Mouse (Mus musculus): ENCODE data around the gene Fgfr2. TPM values are rescaled to one million over a fixed set of nuclear protein-coding genes. Genes with fewer than 3 reads are reported as not detected.

The Fgfr2 gene
- polyA plus RNA-seq, 1 experiment: 3.0 TPM

DNA sequence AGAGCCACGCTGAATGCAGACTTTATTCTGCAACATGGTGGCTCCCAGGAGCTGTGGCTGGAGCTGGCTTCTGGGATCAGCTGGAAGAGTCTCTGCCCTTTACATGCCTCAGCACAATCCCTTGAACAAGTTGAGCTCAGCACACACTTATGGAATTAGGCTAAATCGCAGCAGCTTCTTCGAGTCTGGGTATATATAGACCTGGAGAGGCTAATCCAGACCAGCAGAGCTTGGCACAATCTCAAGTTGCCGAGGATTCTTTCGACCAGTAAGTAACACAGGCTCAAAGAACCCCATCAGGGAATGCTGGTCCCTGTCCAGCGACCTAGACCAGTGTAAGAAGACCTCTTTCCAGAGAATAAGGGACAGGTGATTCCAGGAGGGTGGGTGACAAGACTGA lies 341.3 kb downstream of the Fgfr2 start:
- H3K4me3 ChIP-seq (ENCODE audit: control insufficient read depth, low read depth, low read length): no peak overlapping the region
- H3K36me3 ChIP-seq (ENCODE audit: control insufficient read depth, insufficient read depth, low read length): no peaks in the 10 kb centered on the region

GRCm38 (mm10) chr7:132781130-132781814 lies 341.9 kb downstream of the Fgfr2 start:
- no peak overlapping the region for H3K27ac ChIP-seq (ENCODE audit: control insufficient read depth, insufficient read depth, low read depth, low read length)
- H3K36me3 ChIP-seq (ENCODE audit: control insufficient read depth, insufficient read depth, low read length): no peaks in the 10 kb centered on the region
- H3K4me1 ChIP-seq (ENCODE audit: control insufficient read depth, insufficient read depth, low read length): peaks cover 9% of the 10 kb centered on the region
- H3K4me3 ChIP-seq (ENCODE audit: control insufficient read depth, low read depth, low read length): no peak overlapping the region
- H3K27me3 ChIP-seq (ENCODE audit: control insufficient read depth, insufficient read depth, low read length): no peaks in the 10 kb centered on the region
- TF ChIP-seq CTCF (IDR thresholded peaks at IDR 0.05; ENCODE audit: control insufficient read depth, insufficient read depth, insufficient replicate concordance, low read depth, low read length): no peak
- TF ChIP-seq POLR2A (IDR thresholded peaks at IDR 0.05; ENCODE audit: control insufficient read depth, low read depth, low read length): no peak

More for the DNA sequence above, 341.3 kb downstream of the Fgfr2 start:
- H3K27ac ChIP-seq (ENCODE audit: control insufficient read depth, insufficient read depth, low read depth, low read length): no peak overlapping the region
- TF ChIP-seq POLR2A (IDR thresholded peaks at IDR 0.05; ENCODE audit: control insufficient read depth, low read depth, low read length): no peak
- TF ChIP-seq CTCF (IDR thresholded peaks at IDR 0.05; ENCODE audit: control insufficient read depth, insufficient read depth, insufficient replicate concordance, low read depth, low read length): no peak
- H3K4me1 ChIP-seq (ENCODE audit: control insufficient read depth, insufficient read depth, low read length): peaks cover 9% of the 10 kb centered on the region
- H3K27me3 ChIP-seq (ENCODE audit: control insufficient read depth, insufficient read depth, low read length): no peaks in the 10 kb centered on the region

DNA sequence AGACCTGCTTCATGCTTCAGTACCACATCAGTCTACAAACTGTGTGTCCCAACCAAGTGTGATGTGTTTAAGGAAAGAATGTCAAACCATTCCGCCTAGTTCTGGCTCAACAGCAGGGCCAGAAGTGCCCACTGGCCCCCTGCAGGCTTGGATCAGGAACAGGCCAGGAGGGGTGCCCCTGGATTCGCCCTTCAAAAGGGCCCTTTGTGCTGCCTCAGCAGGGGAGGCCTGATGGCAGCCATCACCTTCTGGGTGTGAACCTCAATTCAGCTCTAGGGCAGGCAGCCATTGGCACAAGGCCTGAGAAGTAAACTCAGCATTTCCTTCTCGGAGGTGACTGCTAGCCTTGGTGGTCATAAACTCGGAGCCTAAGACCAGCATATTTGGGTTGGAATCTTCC lies 342.5 kb downstream of the Fgfr2 start:
- TF ChIP-seq CTCF (IDR thresholded peaks at IDR 0.05; ENCODE audit: control insufficient read depth, insufficient read depth, insufficient replicate concordance, low read depth, low read length): no peak
- no peak for TF ChIP-seq POLR2A (IDR thresholded peaks at IDR 0.05; ENCODE audit: control insufficient read depth, low read depth, low read length)
- Histone ChIP-seq H3K4me1 (ENCODE audit: control insufficient read depth, insufficient read depth, low read length) (peaks cover 9% of the 10 kb centered on the region), H3K27ac (ENCODE audit: control insufficient read depth, insufficient read depth, low read depth, low read length) (no peak overlapping the region), H3K27me3 (ENCODE audit: control insufficient read depth, insufficient read depth, low read length) (no peaks in the 10 kb centered on the region), H3K4me3 (ENCODE audit: control insufficient read depth, low read depth, low read length) (no peak overlapping the region), H3K36me3 (ENCODE audit: control insufficient read depth, insufficient read depth, low read length) (no peaks in the 10 kb centered on the region)

DNA sequence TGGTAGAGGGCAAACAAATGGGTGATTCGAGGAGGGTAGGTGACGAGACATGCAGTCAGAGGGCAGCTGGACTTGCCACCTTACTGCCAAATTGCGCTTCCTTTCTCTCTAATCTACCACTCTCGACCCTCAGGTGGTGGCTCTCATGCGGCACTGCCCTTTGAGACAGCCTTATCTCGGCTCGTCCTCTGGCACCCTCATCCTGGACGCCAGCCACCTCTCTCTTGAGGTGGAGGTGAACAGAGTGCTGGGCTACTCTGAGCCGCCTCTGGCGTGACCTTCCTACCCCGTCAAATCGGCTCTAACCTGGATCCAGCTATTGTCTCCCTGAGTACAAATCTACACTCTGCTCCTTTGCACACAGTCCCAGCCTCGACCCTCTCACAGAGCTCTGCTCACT lies 344.5 kb downstream of the Fgfr2 start:
- H3K4me1 ChIP-seq (ENCODE audit: control insufficient read depth, insufficient read depth, low read length): peaks cover 9% of the 10 kb centered on the region
- H3K27me3 ChIP-seq (ENCODE audit: control insufficient read depth, insufficient read depth, low read length): no peaks in the 10 kb centered on the region
- no peak overlapping the region for H3K27ac ChIP-seq (ENCODE audit: control insufficient read depth, insufficient read depth, low read depth, low read length)
- no peak overlapping the region for H3K4me3 ChIP-seq (ENCODE audit: control insufficient read depth, low read depth, low read length)
- no peaks in the 10 kb centered on the region for H3K36me3 ChIP-seq (ENCODE audit: control insufficient read depth, insufficient read depth, low read length)
- TF ChIP-seq CTCF (IDR thresholded peaks at IDR 0.05; ENCODE audit: control insufficient read depth, insufficient read depth, insufficient replicate concordance, low read depth, low read length): no peak
- no peak for TF ChIP-seq POLR2A (IDR thresholded peaks at IDR 0.05; ENCODE audit: control insufficient read depth, low read depth, low read length)

GRCm38 (mm10) chr7:132777728-132778453 lies 345.3 kb downstream of the Fgfr2 start:
- Histone ChIP-seq H3K36me3 (ENCODE audit: control insufficient read depth, insufficient read depth, low read length) (no peaks in the 10 kb centered on the region), H3K27me3 (ENCODE audit: control insufficient read depth, insufficient read depth, low read length) (no peaks in the 10 kb centered on the region), H3K4me1 (ENCODE audit: control insufficient read depth, insufficient read depth, low read length) (peaks cover 9% of the 10 kb centered on the region), H3K4me3 (ENCODE audit: control insufficient read depth, low read depth, low read length) (no peak overlapping the region), H3K27ac (ENCODE audit: control insufficient read depth, insufficient read depth, low read depth, low read length) (peak overlapping the region; percentile 19)
- TF ChIP-seq CTCF (IDR thresholded peaks at IDR 0.05; ENCODE audit: control insufficient read depth, insufficient read depth, insufficient replicate concordance, low read depth, low read length): no peak
- TF ChIP-seq POLR2A (IDR thresholded peaks at IDR 0.05; ENCODE audit: control insufficient read depth, low read depth, low read length): no peak

GRCm38 (mm10) chr7:132777117-132777516 lies 346.0 kb downstream of the Fgfr2 start:
- H3K27ac ChIP-seq (ENCODE audit: control insufficient read depth, insufficient read depth, low read depth, low read length): peak overlapping the region; percentile 41
- H3K4me3 ChIP-seq (ENCODE audit: control insufficient read depth, low read depth, low read length): no peak overlapping the region
- H3K36me3 ChIP-seq (ENCODE audit: control insufficient read depth, insufficient read depth, low read length): no peaks in the 10 kb centered on the region

DNA sequence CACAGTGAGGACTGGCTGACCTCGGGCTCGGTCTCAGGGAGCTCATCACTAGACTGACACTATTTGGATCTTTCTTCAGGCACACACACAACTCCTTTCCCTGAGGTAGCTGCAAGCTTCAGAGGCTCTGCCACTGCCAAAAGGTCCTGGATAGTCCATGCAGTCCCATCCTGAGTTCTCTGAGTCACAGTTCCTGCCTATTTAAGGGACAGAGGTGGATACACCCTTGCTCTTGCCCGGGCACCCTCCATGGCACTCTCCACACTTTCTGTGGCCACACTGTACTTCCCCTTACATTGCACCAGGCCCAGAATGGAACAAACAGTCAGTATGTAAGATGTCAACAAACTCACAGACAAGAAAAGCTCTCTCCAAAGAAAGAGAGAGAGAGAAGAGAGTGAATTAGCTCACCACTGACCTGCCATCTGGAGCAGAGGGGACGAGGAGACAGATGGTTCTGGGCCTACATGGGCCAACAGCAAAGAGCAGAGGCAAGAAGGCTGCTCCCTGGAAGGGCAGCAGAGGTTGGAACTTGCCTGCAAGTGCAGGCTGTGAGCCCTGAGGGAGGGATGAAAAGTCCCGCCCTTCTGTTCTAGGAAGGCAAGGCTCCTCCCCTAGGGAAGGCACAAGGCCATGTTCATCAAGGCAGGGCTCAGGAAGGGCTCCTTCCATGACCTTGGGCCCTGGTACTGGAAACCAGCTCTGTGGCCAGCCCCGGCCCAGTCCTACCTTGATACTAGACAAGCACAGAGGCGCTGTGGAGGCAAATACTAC lies 346.6 kb downstream of the Fgfr2 start:
- no peak overlapping the region for H3K4me3 ChIP-seq (ENCODE audit: control insufficient read depth, low read depth, low read length)
- H3K27ac ChIP-seq (ENCODE audit: control insufficient read depth, insufficient read depth, low read depth, low read length): peak overlapping the region; percentile 41; the same call in 1 of the 2 replicates
- H3K4me1 ChIP-seq (ENCODE audit: control insufficient read depth, insufficient read depth, low read length): peaks cover 6% of the 10 kb centered on the region
- no peaks in the 10 kb centered on the region for H3K36me3 ChIP-seq (ENCODE audit: control insufficient read depth, insufficient read depth, low read length)
- no peaks in the 10 kb centered on the region for H3K27me3 ChIP-seq (ENCODE audit: control insufficient read depth, insufficient read depth, low read length)
- TF ChIP-seq POLR2A (IDR thresholded peaks at IDR 0.05; ENCODE audit: control insufficient read depth, low read depth, low read length) (no peak), CTCF (IDR thresholded peaks at IDR 0.05; ENCODE audit: control insufficient read depth, insufficient read depth, insufficient replicate concordance, low read depth, low read length) (no peak)

More at GRCm38 (mm10) chr7:132777117-132777516, 346.0 kb downstream of the Fgfr2 start:
- TF ChIP-seq POLR2A (IDR thresholded peaks at IDR 0.05; ENCODE audit: control insufficient read depth, low read depth, low read length) (no peak), CTCF (IDR thresholded peaks at IDR 0.05; ENCODE audit: control insufficient read depth, insufficient read depth, insufficient replicate concordance, low read depth, low read length) (no peak)
- Histone ChIP-seq H3K4me1 (ENCODE audit: control insufficient read depth, insufficient read depth, low read length) (peaks cover 9% of the 10 kb centered on the region), H3K27me3 (ENCODE audit: control insufficient read depth, insufficient read depth, low read length) (no peaks in the 10 kb centered on the region)
